Mouse (Mus musculus) heart, embryonic 10.5 days (tissue): ENCODE results near the gene Tdrd5. TPM values are rescaled to one million over a fixed set of nuclear protein-coding genes. Genes with fewer than 3 reads are reported as not detected.
"Not testable (repeated sequence)": the region's sequence is repeated elsewhere in the genome, so short reads cannot be mapped to it uniquely, and the experiment has no call there.

Experiments used
- DNase-seq: peaks from one replicate; pipeline ENCODE4 v3.0.0-alpha.2; 2017; ENCODE audit warnings: low spot score
- H3K27ac ChIP-seq: fragments of 300-500 bp; sonication (generic); 2 replicates; pipeline ENCODE4 v1.5.1; 2016; ENCODE audit warnings: mild to moderate bottlenecking
- H3K27me3 ChIP-seq: fragments of 300-500 bp; sonication (generic); 2 replicates; pipeline ENCODE4 v1.6.1; 2016; ENCODE audit warnings: mild to moderate bottlenecking; ENCODE audit not compliant: poor library complexity, insufficient read depth, severe bottlenecking
- H3K36me3 ChIP-seq: fragments of 300-500 bp; sonication (generic); 2 replicates; pipeline ENCODE4 v1.6.1; 2016; ENCODE audit warnings: mild to moderate bottlenecking, moderate library complexity
- H3K4me1 ChIP-seq: fragments of 300-500 bp; sonication (generic); 2 replicates; pipeline ENCODE4 v1.6.1; 2016; ENCODE audit warnings: mild to moderate bottlenecking
- H3K4me3 ChIP-seq: fragments of 300-500 bp; sonication (generic); 2 replicates; pipeline ENCODE4 v1.5.1; 2016; ENCODE audit warnings: mild to moderate bottlenecking, moderate library complexity
- H3K9me3 ChIP-seq: fragments of 300-500 bp; sonication (generic); 2 replicates; pipeline ENCODE4 v1.6.1; 2016; ENCODE audit warnings: mild to moderate bottlenecking, moderate library complexity
- WGBS: fragments of 180-500 bp; shearing (Covaris S2); methylation state at CpG from one replicate; pipeline ENCODE4 v1.1.7; 2016; 5-methylcytosine and 5-hydroxymethylcytosine counted together
- polyA plus RNA-seq: library from polyadenylated mRNA; unstranded; fragments of >200 nt; fragmentation: Nextera tagmentation; extraction: Ambion mirVana; gene quantifications from 2 replicates; pipeline ENCODE4 v1.2.1, GENCODE M21; 2016

The Tdrd5 gene
- 0.18 and 0.21 TPM in 2 replicates for polyA plus RNA-seq

DNA sequence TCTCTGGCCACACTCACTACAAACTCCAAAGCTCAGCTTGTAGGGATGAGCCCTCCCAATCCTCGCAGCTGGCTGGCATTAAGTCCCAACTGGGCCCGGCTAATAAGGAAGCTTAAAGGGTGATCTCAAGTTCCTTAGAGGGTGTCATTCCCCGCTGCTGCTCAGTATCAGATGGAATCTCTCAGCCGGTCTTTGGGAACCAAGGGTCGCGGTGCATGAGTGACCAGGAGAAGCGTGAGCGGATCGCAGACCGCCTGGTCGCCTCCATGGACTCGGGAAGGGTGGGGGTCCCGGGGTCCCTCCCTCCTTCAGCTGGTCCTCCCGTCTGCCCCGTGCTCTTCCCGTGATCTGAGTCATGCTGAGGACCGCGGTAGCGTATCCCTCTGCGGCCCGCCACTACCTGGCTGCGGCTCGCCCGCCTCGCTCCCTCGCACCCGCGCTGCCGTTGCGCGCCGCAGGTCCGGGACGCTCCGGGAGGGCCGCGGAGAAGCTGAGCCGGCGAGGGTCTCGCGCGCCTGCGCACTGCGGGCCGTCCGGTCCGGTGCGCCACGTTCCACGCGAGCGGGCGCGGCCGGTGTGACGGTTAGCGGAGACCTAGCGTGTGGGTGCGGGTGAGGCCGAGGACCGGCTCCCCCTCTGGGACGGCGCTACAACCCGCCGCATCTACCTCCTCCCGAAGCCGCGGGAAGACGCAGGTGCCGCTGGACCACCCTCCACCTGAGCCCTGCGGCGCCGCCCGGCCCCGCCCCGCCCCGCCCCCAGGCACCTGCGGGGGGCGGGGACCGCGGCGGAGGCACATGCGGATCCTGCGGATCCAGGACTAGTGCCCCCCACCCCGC lies at the start of gene Tdrd5:
Gene Tdrd5, minus strand, starts transcription at position 754 of the 839 bp plus-strand sequence.
- no peak for DNase-seq
- H3K27ac ChIP-seq: peak within 1 kb of the TSS; percentile 73
- WGBS: under 1% methylated on average over 81 of the region's 85 CpGs
- no peaks in the 10 kb centered on the region for H3K9me3 ChIP-seq
- peaks cover 8% of the 10 kb centered on the region; the same call in 1 of the 2 replicates for H3K4me1 ChIP-seq
- H3K4me3 ChIP-seq: peak within 1 kb of the TSS; percentile 73
- H3K36me3 ChIP-seq: no peaks in the 10 kb centered on the region
- H3K27me3 ChIP-seq: peaks cover 79% of the 10 kb centered on the region

DNA sequence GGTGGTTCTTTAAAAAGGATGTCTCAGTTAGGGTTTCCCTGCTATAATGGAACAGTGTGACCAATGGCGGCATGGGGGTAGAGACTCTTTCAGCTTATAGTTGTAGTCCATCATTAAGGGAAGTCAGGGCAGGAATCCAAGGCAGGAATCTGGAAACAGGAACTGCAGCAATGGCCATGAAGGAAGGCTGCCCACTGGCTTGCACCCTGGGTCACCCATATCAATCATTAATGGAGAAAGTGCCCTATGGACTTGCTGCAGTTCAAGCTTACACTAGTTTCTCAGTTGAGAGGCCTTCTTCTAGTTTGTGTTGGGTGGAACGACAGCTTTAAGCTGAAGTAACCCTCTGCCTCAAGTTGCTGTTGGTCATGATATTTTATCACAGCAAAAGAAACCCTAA lies 49.0 kb upstream of the Tdrd5 start:
- H3K9me3 ChIP-seq: no peaks in the 10 kb centered on the region
- no peak for DNase-seq
- H3K27ac ChIP-seq: no peak overlapping the region
- H3K27me3 ChIP-seq: no peaks in the 10 kb centered on the region
- H3K4me1 ChIP-seq: 0 out of 2 replicates have a peak, but pooled peaks cover 3% of the 10 kb centered on the region
- WGBS: 85% methylated on average over 2 of the region's 2 CpGs
- no peaks in the 10 kb centered on the region for H3K36me3 ChIP-seq
- no peak overlapping the region for H3K4me3 ChIP-seq

GRCm38 (mm10) chr1:156350441-156350840 lies 47.0 kb upstream of the Tdrd5 start:
- DNase-seq: no peak
- WGBS: 78% methylated on average over 4 of the region's 4 CpGs
- no peaks in the 10 kb centered on the region for H3K27me3 ChIP-seq
- H3K9me3 ChIP-seq: no peaks in the 10 kb centered on the region
- no peaks in the 10 kb centered on the region for H3K36me3 ChIP-seq
- no peak overlapping the region for H3K4me3 ChIP-seq
- 0 out of 2 replicates have a peak, but pooled peaks cover 3% of the 10 kb centered on the region for H3K4me1 ChIP-seq
- no peak overlapping the region for H3K27ac ChIP-seq

- no peak for DNase-seq
- WGBS: 74% methylated on average over 4 of the region's 4 CpGs
- no peaks in the 10 kb centered on the region for H3K36me3 ChIP-seq
- H3K9me3 ChIP-seq: no peaks in the 10 kb centered on the region
- no peaks in the 10 kb centered on the region for H3K27me3 ChIP-seq
- H3K27ac ChIP-seq: no peak overlapping the region
- no peak overlapping the region for H3K4me3 ChIP-seq
- H3K4me1 ChIP-seq: 0 out of 2 replicates have a peak, but pooled peaks cover 9% of the 10 kb centered on the region
Observed at GRCm38 (mm10) chr1:156349031-156349430, 45.6 kb upstream of the Tdrd5 start.

- no peak overlapping the region for H3K27ac ChIP-seq
- WGBS: 84% methylated on average over 4 of the region's 4 CpGs
- H3K4me3 ChIP-seq: no peak overlapping the region
- H3K9me3 ChIP-seq: no peaks in the 10 kb centered on the region
- H3K4me1 ChIP-seq: 0 out of 2 replicates have a peak, but pooled peaks cover 9% of the 10 kb centered on the region
- no peaks in the 10 kb centered on the region for H3K27me3 ChIP-seq
- no peak for DNase-seq
- H3K36me3 ChIP-seq: no peaks in the 10 kb centered on the region
Observed at GRCm38 (mm10) chr1:156345633-156346032, 42.2 kb upstream of the Tdrd5 start.

GRCm38 (mm10) chr1:156344433-156344832 lies 41.0 kb upstream of the Tdrd5 start:
- no peak for DNase-seq
- H3K4me3 ChIP-seq: no peak overlapping the region
- no peaks in the 10 kb centered on the region for H3K36me3 ChIP-seq
- no peak overlapping the region for H3K27ac ChIP-seq
- no peaks in the 10 kb centered on the region for H3K27me3 ChIP-seq
- WGBS: 39% methylated on average over 4 of the region's 4 CpGs
- H3K9me3 ChIP-seq: no peaks in the 10 kb centered on the region
- 0 out of 2 replicates have a peak, but pooled peaks cover 9% of the 10 kb centered on the region for H3K4me1 ChIP-seq

DNA sequence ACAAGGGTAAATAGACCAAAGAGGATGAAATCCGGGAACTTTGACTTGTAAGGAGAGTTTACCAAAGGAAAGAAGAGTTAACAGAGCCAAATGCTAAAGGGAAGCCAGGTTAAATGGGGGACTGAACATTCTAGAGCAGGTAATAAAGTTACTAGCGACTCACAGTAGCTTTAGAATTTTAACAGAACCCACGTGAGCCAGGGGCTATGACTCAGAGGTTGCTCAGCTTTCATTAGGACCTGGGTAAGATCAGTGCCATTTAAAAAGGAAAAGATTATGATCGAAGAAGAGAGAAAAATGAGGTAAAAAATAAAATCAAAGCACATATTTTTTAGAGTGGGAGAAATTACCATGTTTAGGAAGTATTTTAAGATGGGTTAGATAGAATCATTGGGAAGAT lies 37.4 kb upstream of the Tdrd5 start:
- 0 out of 2 replicates have a peak, but pooled peaks cover 5% of the 10 kb centered on the region for H3K4me1 ChIP-seq
- no peaks in the 10 kb centered on the region for H3K9me3 ChIP-seq
- no peak overlapping the region for H3K4me3 ChIP-seq
- 71% methylated on average over 4 of the region's 4 CpGs for WGBS
- no peaks in the 10 kb centered on the region for H3K27me3 ChIP-seq
- H3K36me3 ChIP-seq: no peaks in the 10 kb centered on the region
- no peak overlapping the region for H3K27ac ChIP-seq
- no peak for DNase-seq

DNA sequence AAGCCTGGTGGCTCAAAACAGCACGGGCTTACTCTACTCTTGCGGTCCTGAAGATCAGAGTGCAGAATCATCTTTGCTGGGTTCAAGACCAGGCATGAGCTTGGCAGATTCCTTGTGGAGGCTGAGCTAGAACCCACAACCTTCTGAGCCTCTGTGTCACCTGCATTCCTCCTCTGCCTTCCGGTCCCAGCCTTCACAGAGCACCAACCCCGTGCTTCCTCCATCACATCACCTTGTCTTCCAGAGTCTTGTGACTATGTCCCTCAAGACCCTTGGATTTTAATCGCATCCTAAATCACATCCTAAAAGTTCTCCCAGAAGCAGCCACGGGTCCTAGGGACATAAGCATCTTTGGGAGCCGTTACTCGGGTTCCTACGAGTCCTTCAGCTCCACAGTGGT lies 19.7 kb upstream of the Tdrd5 start:
- DNase-seq: no peak
- no peaks in the 10 kb centered on the region for H3K36me3 ChIP-seq
- no peak overlapping the region for H3K4me3 ChIP-seq
- H3K27me3 ChIP-seq: no peaks in the 10 kb centered on the region
- WGBS: 81% methylated on average over 9 of the region's 9 CpGs
- H3K4me1 ChIP-seq: no peaks in the 10 kb centered on the region
- no peak overlapping the region for H3K27ac ChIP-seq
- no peaks in the 10 kb centered on the region for H3K9me3 ChIP-seq

GRCm38 (mm10) chr1:156310630-156311029 lies 7.2 kb upstream of the Tdrd5 start, which contains the start of gene Nphs2:
Nphs2 (plus strand) TSS chr1:156310727.
- peaks cover 70% of the 10 kb centered on the region for H3K27me3 ChIP-seq
- peak within 1 kb of the TSS; percentile 53 for H3K4me3 ChIP-seq
- 3% methylated on average over 29 of the region's 29 CpGs for WGBS
- DNase-seq: no peak
- no peaks in the 10 kb centered on the region for H3K36me3 ChIP-seq
- no peaks in the 10 kb centered on the region for H3K9me3 ChIP-seq
- H3K27ac ChIP-seq: no peak within 1 kb of the TSS
- peaks cover 6% of the 10 kb centered on the region for H3K4me1 ChIP-seq

DNA sequence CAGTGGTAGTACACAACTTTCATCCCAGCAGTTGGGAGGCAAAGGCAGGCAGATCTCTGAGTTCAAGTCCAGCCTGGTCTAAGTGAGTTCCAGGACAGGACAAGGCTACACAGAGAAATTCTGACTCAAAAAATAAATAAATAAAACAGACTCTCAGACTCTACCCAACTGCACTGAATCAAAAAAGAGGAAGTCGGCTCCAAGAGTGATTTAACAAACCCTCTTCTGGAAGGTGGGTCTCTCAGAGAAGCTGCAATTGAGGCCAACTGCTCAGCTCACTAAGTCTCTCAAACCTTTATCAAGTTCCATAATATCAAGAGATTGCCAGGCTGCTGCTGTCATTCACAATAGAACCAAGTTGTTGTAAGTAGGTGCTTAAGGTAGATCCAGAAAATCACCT lies 5.1 kb upstream of the Tdrd5 start:
- Histone ChIP-seq H3K4me3 (no peak overlapping the region), H3K4me1 (peaks cover 6% of the 10 kb centered on the region), H3K27ac (no peak overlapping the region), H3K27me3 (peaks cover 90% of the 10 kb centered on the region), H3K36me3 (no peaks in the 10 kb centered on the region), H3K9me3 (no peaks in the 10 kb centered on the region)
- no peak for DNase-seq
- WGBS: 64% methylated on average over 1 of the region's 1 CpGs

DNA sequence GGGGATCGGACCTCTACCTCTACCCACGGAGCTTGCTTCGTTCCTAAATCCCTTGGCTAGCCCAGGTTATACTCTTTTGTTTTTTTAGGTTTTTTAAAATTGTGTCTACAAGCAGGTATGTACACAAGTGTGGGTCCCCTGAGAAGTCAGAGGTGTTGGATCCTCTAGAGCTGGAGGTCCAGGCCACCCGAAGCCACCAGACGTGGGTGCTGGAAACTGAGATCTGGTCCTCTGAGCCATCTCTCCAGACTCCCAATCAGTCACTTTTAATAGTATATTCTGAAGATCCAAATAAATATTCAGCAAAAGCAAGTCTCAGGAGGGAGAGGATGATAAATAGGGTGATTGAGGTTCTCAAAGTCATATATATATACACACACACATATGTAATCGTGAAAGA lies 13.4 kb downstream of the Tdrd5 start:
- no peaks in the 10 kb centered on the region for H3K36me3 ChIP-seq
- H3K27me3 ChIP-seq: no peaks in the 10 kb centered on the region
- H3K4me3 ChIP-seq: no peak overlapping the region
- 88% methylated on average over 6 of the region's 6 CpGs for WGBS
- H3K27ac ChIP-seq: no peak overlapping the region
- no peaks in the 10 kb centered on the region for H3K9me3 ChIP-seq
- DNase-seq: no peak
- 0 out of 2 replicates have a peak, but pooled peaks cover under 1% of the 10 kb centered on the region for H3K4me1 ChIP-seq

DNA sequence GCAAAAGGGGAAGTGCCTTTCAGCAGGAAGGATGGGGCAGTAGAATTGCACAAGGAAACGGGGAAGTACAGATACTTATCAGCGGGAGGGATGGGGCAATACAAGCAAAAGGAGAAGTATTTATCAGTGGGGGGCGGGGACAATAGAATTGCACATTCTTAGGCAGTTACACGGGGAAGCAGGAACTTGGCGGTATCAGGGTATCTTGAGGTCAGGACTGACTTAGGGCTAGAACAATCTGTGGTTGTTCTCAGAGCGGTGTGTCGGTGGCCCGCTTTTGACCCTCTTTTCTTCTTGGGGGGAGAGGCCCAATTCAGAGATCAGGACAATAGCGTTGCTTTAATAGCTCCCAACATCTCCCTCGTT lies 14.3 kb downstream of the Tdrd5 start:
- not testable (repeated sequence) for H3K27ac ChIP-seq, H3K9me3 ChIP-seq, H3K36me3 ChIP-seq, DNase-seq, H3K4me3 ChIP-seq, H3K27me3 ChIP-seq, H3K4me1 ChIP-seq
- 54% methylated on average over 10 of the region's 10 CpGs for WGBS

GRCm38 (mm10) chr1:156288556-156289221 lies 14.8 kb downstream of the Tdrd5 start:
- Histone ChIP-seq H3K4me1 (peaks cover 8% of the 10 kb centered on the region), H3K4me3 (no peak overlapping the region), H3K27me3 (no peaks in the 10 kb centered on the region), H3K9me3 (no peaks in the 10 kb centered on the region), H3K36me3 (no peaks in the 10 kb centered on the region), H3K27ac (no peak overlapping the region)
- no peak for DNase-seq
- WGBS: 74% methylated on average over 9 of the region's 9 CpGs
